Mouse (Mus musculus) embryonic fibroblast, embryonic 13.5 days (primary cell): ENCODE data around the gene Aurkaip1.
"Not testable (repeated sequence)": the region's sequence is repeated elsewhere in the genome, so short reads cannot be mapped to it uniquely, and the experiment has no call there.

Experiments
- CTCF ChIP-seq: IDR thresholded peaks from 2 replicates; pipeline ENCODE4 v1.5.1; 2011; ENCODE audit warnings: mild to moderate bottlenecking, control low read depth, low read length, moderate library complexity, borderline replicate concordance; ENCODE audit not compliant: insufficient read depth
- POLR2A ChIP-seq: IDR thresholded peaks from 2 replicates; pipeline ENCODE4 v1.6.1; 2011; ENCODE audit warnings: low read depth, mild to moderate bottlenecking, control low read depth, low read length, moderate library complexity

- not testable (repeated sequence) for TF ChIP-seq POLR2A, CTCF
Measured at GRCm38 (mm10) chr4:155788833-155789232, 42.2 kb upstream of the Aurkaip1 start.
